Mouse (Mus musculus) CD4-positive helper T cell, adult 2 months (primary cell): ENCODE data around the gene Prpf38b.

Source experiments
- DNase-seq: peaks from one replicate; pipeline ENCODE4 v3.0.0-alpha.2; 2012; ENCODE audit warnings: low read depth, missing footprints, low spot score

Prpf38b gene

DNA sequence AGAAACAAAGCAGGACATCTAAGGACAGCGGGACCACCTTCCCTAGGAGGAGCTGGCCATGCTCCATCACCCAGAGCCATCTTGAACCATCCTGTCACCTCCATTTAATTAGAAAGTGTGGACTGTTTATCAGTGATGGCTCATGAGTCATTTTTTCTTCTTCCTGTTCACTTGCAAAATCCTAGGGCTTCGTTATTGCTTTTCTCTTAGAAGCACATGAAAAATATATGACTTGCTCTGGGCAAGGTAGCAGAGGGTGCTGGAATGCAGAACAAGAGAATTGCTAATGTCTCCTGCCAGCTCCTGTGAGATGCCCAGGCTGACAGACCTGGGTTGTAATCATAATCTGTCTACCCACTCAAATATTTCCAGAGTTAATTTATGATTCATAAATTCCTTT, 50.7 kb downstream of the Prpf38b start:
- DNase-seq = no peak

GRCm38 (mm10) chr3:108858231-108858770, 53.2 kb downstream of the Prpf38b start:
- DNase-seq = no peak

- DNase-seq = no peak
Measured at GRCm38 (mm10) chr3:108857714-108858113, 53.8 kb downstream of the Prpf38b start.

DNA sequence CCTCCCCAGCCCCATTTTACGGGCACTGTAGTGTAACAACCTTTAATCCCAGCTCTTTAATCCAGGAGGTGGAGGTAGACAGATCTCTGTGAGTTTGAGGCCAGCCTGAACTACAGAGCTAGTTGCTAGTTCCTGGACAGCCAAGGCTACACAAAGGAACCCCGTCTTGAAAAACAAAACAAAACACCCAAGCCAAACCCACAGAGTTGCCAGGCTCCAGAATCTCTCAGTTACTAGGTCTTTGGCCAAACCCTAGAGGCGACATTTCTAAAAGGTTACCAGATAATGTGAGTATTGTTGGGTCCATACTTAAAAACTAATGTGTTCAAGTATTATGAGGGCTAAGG, 54.4 kb downstream of the Prpf38b start:
- no peak for DNase-seq

DNA sequence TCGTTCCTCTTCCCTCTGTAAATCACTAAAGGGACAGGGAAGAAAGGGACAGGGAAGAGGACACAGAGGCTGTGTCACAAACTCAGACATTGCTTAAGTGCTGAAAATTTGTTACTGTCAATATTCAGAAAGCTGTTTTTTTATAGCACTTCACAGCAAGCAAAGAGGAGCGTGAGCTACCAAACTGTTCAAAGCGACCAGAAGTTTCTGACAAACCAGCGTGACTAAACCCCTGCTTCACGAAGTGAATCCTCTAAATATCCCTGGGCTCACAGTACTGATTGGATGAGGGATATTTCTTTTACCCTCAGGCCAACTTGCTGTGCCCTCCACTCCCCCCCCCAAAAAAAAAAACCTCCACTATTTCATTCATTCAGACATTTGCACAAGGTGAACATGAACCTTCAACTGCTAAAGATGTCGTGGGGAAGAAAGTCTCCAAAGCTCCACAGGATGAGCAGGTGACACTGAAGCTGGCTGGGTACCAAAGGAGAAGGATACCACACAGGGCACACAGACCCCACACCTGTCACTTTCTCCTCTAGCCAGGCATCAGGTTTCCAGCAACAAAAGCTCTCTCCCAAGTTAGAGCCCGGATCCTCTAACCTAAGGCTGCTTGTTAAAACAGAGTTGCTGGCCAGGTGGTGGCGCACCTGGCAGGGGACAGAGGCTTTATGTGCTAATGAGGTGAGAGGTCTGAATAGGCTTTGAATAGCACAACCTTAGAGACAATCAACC, 55.0 kb downstream of the Prpf38b start:
- DNase-seq = peak; percentile 73

GRCm38 (mm10) chr3:108855864-108856263, 55.7 kb downstream of the Prpf38b start:
- no peak for DNase-seq

DNA sequence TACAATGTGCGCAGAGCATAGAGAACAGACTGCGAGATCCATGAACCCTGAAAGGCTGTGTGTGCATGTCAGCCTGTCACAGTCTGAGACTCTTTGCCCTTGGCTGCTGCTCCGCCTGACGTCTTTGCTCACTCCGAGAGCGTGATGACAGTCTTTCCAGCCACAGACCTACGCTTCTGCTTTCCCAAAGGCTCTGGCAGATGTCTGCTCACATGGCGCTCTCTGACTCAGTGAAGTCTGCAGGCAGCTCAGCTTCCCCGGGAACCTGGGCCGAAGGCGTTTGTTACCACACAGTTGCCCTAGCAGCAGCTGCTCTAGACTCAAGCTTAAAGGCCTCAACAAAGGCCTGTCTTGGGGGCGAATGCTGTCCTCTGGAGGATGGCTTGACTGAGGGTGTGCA, 56.2 kb downstream of the Prpf38b start:
- DNase-seq = no peak

GRCm38 (mm10) chr3:108853266-108853665, 58.3 kb downstream of the Prpf38b start:
- no peak for DNase-seq
